19 mouse cellular contexts compared by ENCODE assay signal in the genomic region with DNA sequence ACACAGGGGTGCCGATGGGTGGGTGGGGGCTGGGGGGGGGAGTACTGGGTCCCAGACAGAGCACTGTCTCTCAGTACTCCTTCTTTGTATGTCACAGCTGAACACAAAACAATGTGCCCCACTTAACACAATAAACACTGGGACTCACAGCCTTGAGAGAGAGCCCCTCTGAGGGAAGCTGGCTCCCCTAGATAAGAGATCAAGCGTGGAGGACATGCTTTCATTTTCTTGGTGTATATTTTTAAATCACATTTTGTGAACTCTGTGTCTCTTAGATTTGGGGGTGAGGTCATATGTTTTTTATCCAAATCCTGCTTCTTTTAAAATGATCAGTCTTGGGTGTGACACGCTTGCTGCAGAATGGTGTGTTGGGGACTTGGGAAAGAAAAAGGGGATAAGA.
"Had no signal": no experiment of that assay in that cellular context is flagged by ENCODE, and none has a peak within 500 bp of the region (broad histone marks: within the 10 kb centered on the region; RNA-seq: fewer than 3 reads in every experiment).

No protein-coding gene starts in this region.

- H3K4me1 ChIP-seq: neural tube, embryonic 12.5 days; neural tube, embryonic 15.5 days had no signal

- H3K9ac ChIP-seq: liver, embryonic 13.5 days; lung, embryonic 14.5 days; neural tube, embryonic 12.5 days; neural tube, embryonic 15.5 days had no signal

- H3K9me3 ChIP-seq: liver, embryonic 13.5 days; neural tube, embryonic 12.5 days; neural tube, embryonic 15.5 days had no signal

- H3K27me3 ChIP-seq: neural tube, embryonic 12.5 days had no signal

- DNase-seq: kidney, adult 18-20 months; kidney, adult 9 months; kidney, postnatal 14 days; kidney, postnatal 4 days; layer of hippocampus, postnatal 36 days; liver, embryonic 13.5 days; lung, embryonic 14.5 days; lung, postnatal 36 days; midbrain, embryonic 14.5 days; right cerebral cortex, adult 18-20 months; right cerebral cortex, postnatal 14 days; right cerebral cortex, postnatal 4 days; thymus, adult 2 months; thymus, postnatal 25 days had no signal

- H3K4me2 ChIP-seq: lung, embryonic 14.5 days; midbrain, embryonic 11.5 days; neural tube, embryonic 12.5 days; neural tube, embryonic 15.5 days had no signal

- H3K36me3 ChIP-seq: liver, embryonic 13.5 days; neural tube, embryonic 12.5 days; neural tube, embryonic 15.5 days had no signal

- H3K27ac ChIP-seq: left cerebral cortex, adult 2 months; liver, embryonic 13.5 days; neural tube, embryonic 12.5 days; neural tube, embryonic 15.5 days; stomach, postnatal 0 days had no signal

- H3K4me3 ChIP-seq: left cerebral cortex, adult 2 months; liver, embryonic 13.5 days; neural tube, embryonic 12.5 days; neural tube, embryonic 15.5 days had no signal
